Mouse (Mus musculus) lung, adult 2 months (tissue): Measurements from ENCODE around the gene Pin1.

Source experiments
- CTCF ChIP-seq: fragments of 200-500 bp; IDR thresholded peaks from 2 replicates; pipeline ENCODE4 v1.5.1; 2011; ENCODE audit warnings: mild to moderate bottlenecking, low read length, control low read depth; ENCODE audit not compliant: insufficient read depth
- POLR2A ChIP-seq: fragments of 200-500 bp; IDR thresholded peaks from 2 replicates; pipeline ENCODE4 v1.6.1; 2011; ENCODE audit warnings: low read depth, mild to moderate bottlenecking, control low read depth, low read length, borderline replicate concordance; ENCODE audit errors: extremely low read depth

DNA sequence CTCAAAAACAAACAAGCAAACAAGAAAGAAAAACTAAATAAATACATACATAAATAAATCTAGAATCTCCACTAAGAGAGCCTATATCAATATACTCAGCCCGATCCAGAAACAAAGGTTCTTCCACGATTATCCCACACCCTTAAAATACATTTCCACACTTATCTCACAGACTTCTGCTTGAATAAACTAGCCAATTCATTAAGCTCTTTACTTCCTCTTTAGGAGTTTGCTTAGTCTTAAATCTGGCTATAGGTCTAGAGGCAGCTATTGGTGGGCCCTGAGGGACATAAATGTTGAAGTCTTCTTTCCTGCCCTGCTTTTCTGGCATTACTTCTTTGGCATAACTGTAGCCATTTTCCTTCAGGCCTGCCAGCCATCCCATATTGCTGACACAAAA is 20.6 kb upstream of the Pin1 start:
- TF ChIP-seq CTCF (no peak), POLR2A (no peak)
